Mouse (Mus musculus): ENCODE measurements at regions not wholly inside any gene's neighbourhood (a gene's known extent, or its start where the extent isn't known, plus 50 kb on each side); places are given as distances from the start of the nearest gene placed in this dataset.

- TF ChIP-seq CTCF (conservative IDR thresholded peaks at IDR 0.05; ENCODE audit: low read length) (no peak), POU5F1 (IDR thresholded peaks at IDR 0.05; ENCODE audit: borderline replicate concordance, low read length) (no peak), NANOG (IDR thresholded peaks at IDR 0.05; ENCODE audit: borderline replicate concordance, low read length) (no peak)
Measured at GRCm38 (mm10) chr6:140095416-140095815, 54.2 kb upstream of the Plcz1 start.
